In genomic region chr15:99093291-99094258, GRCm38 (mm10) we compare ENCODE assay signal across 1 mouse cellular context.
TF ChIP-seq lines count a peak whose summit lies in the region.

No protein-coding gene starts in this region.

TF ChIP-seq in MEL, 35 proteins besides CTCF, POLR2A, EP300 and RAD21 (continued from another document):
- TF ChIP-seq SIN3A (IDR thresholded peaks at IDR 0.05; ENCODE audit: low read length) (peak; percentile 4; the same call in 1 of the 2 replicates), MXI1 (IDR thresholded peaks at IDR 0.05; ENCODE audit: low read depth, low read length) (0 out of 2 replicates have a peak, but pooled peaks have one; percentile 14), GABPA (IDR thresholded peaks at IDR 0.05; ENCODE audit: low read depth, low read length) (no peak), UBTF (IDR thresholded peaks at IDR 0.05; ENCODE audit: borderline replicate concordance, insufficient read depth, low read depth, low read length) (no peak), MYC (IDR thresholded peaks at IDR 0.05; ENCODE audit: low read depth, low read length) (no peak), NRF1 (IDR thresholded peaks at IDR 0.05; ENCODE audit: insufficient read depth, low read depth, low read length, poor library complexity, severe bottlenecking) (no peak), ZNF384 (IDR thresholded peaks at IDR 0.05; ENCODE audit: low read depth, low read length) (peak; percentile 96), RCOR1 (IDR thresholded peaks at IDR 0.05; ENCODE audit: low read depth, low read length) (no peak), TAL1 (IDR thresholded peaks at IDR 0.05; ENCODE audit: low read length) (no peak), SMC3 (IDR thresholded peaks at IDR 0.05; ENCODE audit: low read depth, low read length) (0 out of 2 replicates have a peak, but pooled peaks have one; percentile 24), MEF2A (IDR thresholded peaks at IDR 0.05; ENCODE audit: extremely low read depth, insufficient replicate concordance, low read depth, low read length, poor library complexity, severe bottlenecking) (no peak), POLR2AphosphoS5 (IDR thresholded peaks at IDR 0.05; ENCODE audit: borderline replicate concordance, low read depth, low read length) (no peak), TBP (IDR thresholded peaks at IDR 0.05; ENCODE audit: low read depth, low read length) (0 out of 2 replicates have a peak, but pooled peaks have one; percentile 14), POLR2AphosphoS2 (IDR thresholded peaks at IDR 0.05; ENCODE audit: low read length) (no peak)
